Mouse (Mus musculus) liver, adult 2 months (tissue): ENCODE data around the gene Hs6st3. TPM values are rescaled to one million over a fixed set of nuclear protein-coding genes. Genes with fewer than 3 reads are reported as not detected.

Experiments
- DNase-seq: peaks from one replicate; pipeline ENCODE4 v3.0.0-alpha.2; 2011; ENCODE audit warnings: low read depth, low spot score; ENCODE audit errors: extremely low read depth
- H3K27ac ChIP-seq: fragments of 200-500 bp; replicated peaks from 2 replicates; pipeline ENCODE4 v1.5.1; 2012; ENCODE audit warnings: low read depth, mild to moderate bottlenecking, control low read depth, inconsistent platforms, low read length; ENCODE audit not compliant: insufficient read depth
- H3K27me3 ChIP-seq: fragments of 200-500 bp; 2 replicates; pipeline ENCODE4 v1.6.1; 2012; ENCODE audit warnings: mild to moderate bottlenecking, moderate library complexity, low read length, inconsistent platforms; ENCODE audit not compliant: control insufficient read depth, insufficient read depth
- H3K36me3 ChIP-seq: fragments of 200-500 bp; 2 replicates; pipeline ENCODE4 v1.6.1; 2012; ENCODE audit warnings: low read length, inconsistent platforms; ENCODE audit not compliant: control insufficient read depth, insufficient read depth
- H3K4me1 ChIP-seq: fragments of 200-500 bp; 2 replicates; pipeline ENCODE4 v1.6.1; 2011; ENCODE audit warnings: low read length; ENCODE audit not compliant: control insufficient read depth, insufficient read depth
- H3K4me3 ChIP-seq: fragments of 200-500 bp; 2 replicates; pipeline ENCODE4 v1.5.1; 2011; ENCODE audit warnings: low read depth, mild to moderate bottlenecking, control low read depth, low read length, moderate library complexity; ENCODE audit not compliant: insufficient read depth
- H3K79me2 ChIP-seq: fragments of 200-500 bp; 2 replicates; pipeline ENCODE4 v1.6.1; 2012; ENCODE audit warnings: inconsistent platforms, mild to moderate bottlenecking, low read length, moderate library complexity; ENCODE audit not compliant: control insufficient read depth, insufficient read depth
- H3K9ac ChIP-seq: fragments of 200-500 bp; 2 replicates; pipeline ENCODE4 v1.6.1; 2012; ENCODE audit warnings: low read depth, mild to moderate bottlenecking, control low read depth, inconsistent platforms, low read length
- CTCF ChIP-seq: fragments of 200-500 bp; IDR thresholded peaks from 2 replicates; pipeline ENCODE4 v1.5.1; 2011; ENCODE audit warnings: low read depth, low read length, control low read depth
- POLR2A ChIP-seq: fragments of 200-500 bp; IDR thresholded peaks from 2 replicates; pipeline ENCODE4 v1.6.1; 2011; ENCODE audit warnings: low read length, control low read depth; ENCODE audit not compliant: insufficient read depth; ENCODE audit errors: extremely low read depth
- WGBS: fragments of 180-500 bp; shearing (Covaris S2); methylation state at CpG from one replicate; pipeline ENCODE4 v1.1.7; 2018; 5-methylcytosine and 5-hydroxymethylcytosine counted together
- polyA plus RNA-seq: library from polyadenylated mRNA; depleted of rRNA; stranded (reverse); fragments of >200 nt; gene quantifications from 2 replicates; pipeline ENCODE4 v1.2.3, GENCODE M21; 2012
- total RNA-seq: library from RNA; depleted of rRNA; stranded (reverse); fragments of >200 nt; gene quantifications from 2 replicates; pipeline ENCODE4 v1.2.3, GENCODE M21; 2014

Gene Hs6st3
- total and polyA plus RNA-seq, 2 experiments, result 0.06 to 0.09 TPM

DNA sequence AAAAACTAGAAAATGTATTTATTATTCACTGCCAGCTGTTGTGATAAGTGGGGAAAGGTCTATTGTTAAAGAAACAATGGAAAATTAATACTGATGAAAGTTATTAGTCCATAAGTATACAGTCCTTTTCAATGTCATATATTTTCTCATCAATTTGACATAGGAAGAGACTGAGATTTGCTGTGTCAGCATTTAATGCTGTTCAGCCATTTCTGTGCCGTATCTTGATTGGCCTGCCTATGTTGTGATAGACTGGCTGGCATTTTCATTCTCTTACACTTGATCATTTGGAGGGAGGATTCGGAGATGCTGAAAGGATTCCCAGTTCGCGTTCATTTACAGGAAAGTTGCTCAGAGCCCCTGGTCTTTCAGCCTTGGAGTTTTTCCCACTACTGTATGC, 735.5 kb downstream of the Hs6st3 start:
- Histone ChIP-seq H3K4me3 (no peak overlapping the region), H3K4me1 (no peaks in the 10 kb centered on the region), H3K27me3 (no peaks in the 10 kb centered on the region), H3K79me2 (no peaks in the 10 kb centered on the region), H3K27ac (no peak overlapping the region), H3K9ac (no peak overlapping the region), H3K36me3 (no peaks in the 10 kb centered on the region)
- WGBS, result 94% methylated on average over 4 of the region's 4 CpGs
- TF ChIP-seq CTCF (no peak), POLR2A (no peak)
- no peak for DNase-seq

- Histone ChIP-seq H3K4me3 (no peak overlapping the region), H3K4me1 (no peaks in the 10 kb centered on the region), H3K36me3 (no peaks in the 10 kb centered on the region), H3K27ac (no peak overlapping the region), H3K27me3 (0 out of 2 replicates have a peak, but pooled peaks cover 2% of the 10 kb centered on the region), H3K9ac (no peak overlapping the region), H3K79me2 (no peaks in the 10 kb centered on the region)
- DNase-seq, result no peak
- TF ChIP-seq CTCF, result no peak
- 88% methylated on average over 8 of the region's 8 CpGs for WGBS
Observed at GRCm38 (mm10) chr14:119892922-119893321, 754.8 kb downstream of the Hs6st3 start.

- Histone ChIP-seq H3K9ac (no peak overlapping the region), H3K4me3 (no peak overlapping the region), H3K27ac (no peak overlapping the region), H3K27me3 (0 out of 2 replicates have a peak, but pooled peaks cover 2% of the 10 kb centered on the region), H3K79me2 (no peaks in the 10 kb centered on the region), H3K4me1 (no peaks in the 10 kb centered on the region), H3K36me3 (no peaks in the 10 kb centered on the region)
- TF ChIP-seq CTCF, result no peak
- no peak for TF ChIP-seq POLR2A
- DNase-seq, result no peak
- 89% methylated on average over 8 of the region's 8 CpGs for WGBS
Observed at GRCm38 (mm10) chr14:119895097-119895496, 757.0 kb downstream of the Hs6st3 start.

DNA sequence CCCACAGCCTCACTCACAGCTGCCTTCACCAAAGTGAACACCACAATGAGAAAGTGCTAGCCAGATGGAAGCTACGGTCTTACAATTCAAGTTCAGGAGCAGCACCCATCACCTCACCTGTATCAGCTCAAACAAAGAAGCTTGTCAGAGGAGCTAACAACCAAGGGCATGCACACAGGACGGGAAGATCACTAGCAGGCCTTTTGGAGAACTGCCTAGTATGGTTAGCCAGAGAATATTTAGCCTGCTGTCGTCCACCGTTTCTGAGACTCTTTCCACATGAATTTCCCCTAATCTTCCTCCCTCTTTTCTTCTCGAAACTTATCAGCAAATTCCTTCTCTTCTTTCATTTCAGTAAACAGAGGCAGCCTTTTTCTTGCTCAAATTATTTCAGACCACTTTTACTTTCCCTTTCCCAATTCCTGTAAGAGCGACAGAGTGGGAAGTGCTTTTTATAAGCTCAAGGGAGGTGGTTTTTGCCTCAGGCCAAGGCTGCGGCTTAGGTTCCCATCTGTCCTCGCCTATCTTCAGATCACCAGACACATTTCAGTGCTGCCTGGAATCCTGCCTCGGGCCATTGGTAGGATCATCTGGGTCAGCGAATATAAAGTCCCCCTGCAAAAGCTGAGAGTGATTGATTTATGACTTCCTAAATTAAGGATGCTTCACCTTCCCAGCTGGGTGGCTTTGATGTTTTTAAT, 757.8 kb downstream of the Hs6st3 start:
- Histone ChIP-seq H3K4me1 (no peaks in the 10 kb centered on the region), H3K27ac (no peak overlapping the region), H3K4me3 (no peak overlapping the region), H3K9ac (no peak overlapping the region), H3K27me3 (0 out of 2 replicates have a peak, but pooled peaks cover 2% of the 10 kb centered on the region), H3K79me2 (no peaks in the 10 kb centered on the region), H3K36me3 (no peaks in the 10 kb centered on the region)
- 62% methylated on average over 10 of the region's 10 CpGs for WGBS
- TF ChIP-seq CTCF (no peak), POLR2A (no peak)
- no peak for DNase-seq

GRCm38 (mm10) chr14:119902486-119902885, 764.3 kb downstream of the Hs6st3 start:
- H3K4me1 ChIP-seq, result no peaks in the 10 kb centered on the region
- H3K27me3 ChIP-seq, result 0 out of 2 replicates have a peak, but pooled peaks cover 2% of the 10 kb centered on the region
- H3K36me3 ChIP-seq, result no peaks in the 10 kb centered on the region
- DNase-seq, result no peak
- H3K79me2 ChIP-seq, result no peaks in the 10 kb centered on the region
- no peak for TF ChIP-seq POLR2A
- TF ChIP-seq CTCF, result no peak
- no peak overlapping the region for H3K9ac ChIP-seq
- no peak overlapping the region for H3K27ac ChIP-seq
- H3K4me3 ChIP-seq, result no peak overlapping the region

DNA sequence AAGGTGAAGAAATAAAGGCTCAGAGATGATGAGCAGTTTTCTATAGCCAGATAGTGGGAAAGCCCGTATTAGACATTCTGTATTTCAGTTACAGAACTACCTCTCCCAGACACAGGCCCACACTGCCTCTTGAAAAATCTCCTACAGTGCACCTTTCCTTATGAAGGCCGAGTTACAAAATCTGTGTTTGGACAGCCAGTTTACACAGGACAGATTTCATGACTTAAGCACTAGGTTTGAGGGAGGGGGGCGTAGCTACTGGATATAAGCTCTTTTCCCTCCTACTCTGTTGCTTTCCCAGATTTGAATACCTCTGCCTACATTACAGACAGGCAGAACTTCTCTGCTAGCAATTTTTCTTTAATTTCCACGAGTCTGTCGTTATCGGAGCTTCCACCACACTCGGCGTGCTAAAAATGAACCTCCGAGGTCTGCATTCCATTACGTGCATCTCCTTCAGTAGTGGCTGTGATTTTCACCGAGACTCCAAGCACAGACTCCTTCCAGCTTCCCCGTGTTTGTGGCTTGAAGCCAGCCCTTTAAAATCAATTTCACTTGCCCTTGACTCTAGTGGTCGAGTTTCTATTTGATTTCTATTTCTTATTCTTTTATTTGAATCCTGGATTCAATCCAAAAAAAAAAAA, 770.0 kb downstream of the Hs6st3 start:
- 72% methylated on average over 13 of the region's 13 CpGs for WGBS
- H3K4me1 ChIP-seq, result no peaks in the 10 kb centered on the region
- TF ChIP-seq POLR2A (no peak), CTCF (no peak)
- H3K9ac ChIP-seq, result no peak overlapping the region
- no peaks in the 10 kb centered on the region for H3K79me2 ChIP-seq
- DNase-seq, result no peak
- H3K27me3 ChIP-seq, result no peaks in the 10 kb centered on the region
- H3K36me3 ChIP-seq, result no peaks in the 10 kb centered on the region
- no peak overlapping the region for H3K27ac ChIP-seq
- no peak overlapping the region for H3K4me3 ChIP-seq
